Mouse (Mus musculus) ovary, postnatal 14 days (tissue): ENCODE data around the gene Fam124a.
"Not testable (repeated sequence)": the region's sequence is repeated elsewhere in the genome, so short reads cannot be mapped to it uniquely, and the experiment has no call there.

Source experiments
- DNase-seq: peaks from one replicate; pipeline ENCODE4 v3.0.0; 2022; ENCODE audit warnings: low spot score

The Fam124a gene

GRCm38 (mm10) chr14:62574906-62575305, 19.4 kb downstream of the Fam124a start:
- no peak for DNase-seq

GRCm38 (mm10) chr14:62575862-62576261, 20.3 kb downstream of the Fam124a start:
- DNase-seq, result no peak

GRCm38 (mm10) chr14:62580945-62581344, 25.4 kb downstream of the Fam124a start:
- DNase-seq, result no peak

GRCm38 (mm10) chr14:62581768-62582167, 26.2 kb downstream of the Fam124a start:
- DNase-seq, result no peak

GRCm38 (mm10) chr14:62584637-62585036, 29.1 kb downstream of the Fam124a start:
- no peak for DNase-seq

- DNase-seq, result no peak
Observed at GRCm38 (mm10) chr14:62585338-62585737, 29.8 kb downstream of the Fam124a start.

GRCm38 (mm10) chr14:62600109-62600522, 44.6 kb downstream of the Fam124a start:
- DNase-seq, result no peak

GRCm38 (mm10) chr14:62602271-62602670, 46.7 kb downstream of the Fam124a start:
- no peak for DNase-seq

GRCm38 (mm10) chr14:62602869-62603268, 47.3 kb downstream of the Fam124a start:
- no peak for DNase-seq

GRCm38 (mm10) chr14:62607791-62608196, 52.3 kb downstream of the Fam124a start:
- DNase-seq, result peak; percentile 8

- DNase-seq, result no peak
Observed at GRCm38 (mm10) chr14:62609904-62610303, 54.4 kb downstream of the Fam124a start.

- no peak for DNase-seq
Observed at GRCm38 (mm10) chr14:62622393-62622792, 66.9 kb downstream of the Fam124a start.

- DNase-seq, result no peak
Observed at GRCm38 (mm10) chr14:62627951-62628350, 72.4 kb downstream of the Fam124a start.

GRCm38 (mm10) chr14:62637436-62638344, 82.2 kb downstream of the Fam124a start:
- no peak for DNase-seq

- DNase-seq, result no peak
Observed at GRCm38 (mm10) chr14:62638345-62638702, 82.8 kb downstream of the Fam124a start.

- DNase-seq, result peak; percentile 6
Observed at GRCm38 (mm10) chr14:62639111-62639510, 83.6 kb downstream of the Fam124a start.

GRCm38 (mm10) chr14:62639551-62639950, 84.0 kb downstream of the Fam124a start:
- no peak for DNase-seq

- DNase-seq, result no peak
Observed at GRCm38 (mm10) chr14:62640396-62640795, 84.9 kb downstream of the Fam124a start.

- DNase-seq, result not testable (repeated sequence)
Observed at GRCm38 (mm10) chr14:62642368-62642767, 86.8 kb downstream of the Fam124a start.

GRCm38 (mm10) chr14:62648405-62648804, 92.9 kb downstream of the Fam124a start:
- no peak for DNase-seq

GRCm38 (mm10) chr14:62650376-62650775, 94.8 kb downstream of the Fam124a start:
- DNase-seq, result no peak

- DNase-seq, result no peak
Observed at GRCm38 (mm10) chr14:62651771-62652170, 96.2 kb downstream of the Fam124a start.

GRCm38 (mm10) chr14:62655996-62656395, 100.5 kb downstream of the Fam124a start:
- no peak for DNase-seq

GRCm38 (mm10) chr14:62657469-62657868, 101.9 kb downstream of the Fam124a start:
- no peak for DNase-seq
